Mouse (Mus musculus): ENCODE results near the gene Tuba1a. TPM values are rescaled to one million over a fixed set of nuclear protein-coding genes. Genes with fewer than 3 reads are reported as not detected.
"Not testable (repeated sequence)": the region's sequence is repeated elsewhere in the genome, so short reads cannot be mapped to it uniquely, and the experiment has no call there.

Gene Tuba1a
- polyA plus RNA-seq, 1 experiment: 131 TPM

DNA sequence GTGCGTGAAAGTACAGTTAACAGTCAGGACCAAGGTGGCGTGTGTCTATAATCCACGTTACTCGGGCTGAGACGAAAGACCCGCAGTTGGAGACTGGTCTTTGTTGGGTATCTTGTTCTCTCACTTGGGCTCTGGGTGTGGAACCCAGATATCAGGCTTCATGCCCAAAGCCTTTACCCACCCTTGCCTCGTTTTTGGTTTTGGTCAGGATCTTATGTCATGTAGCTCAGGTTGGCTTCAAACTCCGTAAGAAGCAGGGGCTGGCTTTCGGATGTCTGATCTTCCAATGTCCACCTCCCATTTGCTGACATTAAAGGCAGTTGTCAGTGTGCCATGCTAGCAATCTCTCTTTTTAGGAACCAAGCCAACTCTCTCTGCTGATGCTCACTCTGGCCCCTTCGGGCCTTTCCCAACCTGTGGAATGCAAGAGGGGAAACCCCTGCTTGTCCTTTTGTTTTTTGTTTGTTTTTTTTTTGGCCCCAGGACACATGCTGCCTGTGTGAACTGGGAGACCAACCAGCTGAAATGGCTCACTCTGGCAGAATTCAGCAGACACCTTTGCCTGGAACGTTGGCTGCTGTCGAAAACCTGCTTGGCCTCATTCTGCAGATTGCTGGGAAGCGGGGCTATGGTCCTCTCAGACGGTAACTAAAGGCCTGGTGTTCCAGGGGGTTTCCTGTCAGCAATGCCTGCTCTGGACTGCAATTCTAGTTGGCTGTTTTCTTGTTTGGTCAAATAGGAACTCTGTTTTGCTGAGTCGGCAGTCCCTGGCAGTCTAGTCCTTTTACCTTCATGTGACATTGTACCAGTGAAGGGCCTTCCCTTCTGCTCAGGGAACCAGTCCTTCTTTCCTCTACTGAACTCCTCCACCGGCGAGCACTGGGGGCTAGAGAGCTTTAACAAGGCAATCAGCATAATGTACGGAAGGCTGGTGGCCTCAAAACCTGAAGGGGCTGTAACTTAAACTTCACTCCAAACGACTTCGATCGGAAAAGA is 23.6 kb upstream of the Tuba1a start:
- Histone ChIP-seq H3K27ac (ENCODE audit: insufficient read depth, low read depth, low read length) (peak overlapping the region; percentile 70), H3K4me3 (ENCODE audit: insufficient read depth, low read depth, low read length) (no peak overlapping the region)
- peak; percentile 69 for DNase-seq

DNA sequence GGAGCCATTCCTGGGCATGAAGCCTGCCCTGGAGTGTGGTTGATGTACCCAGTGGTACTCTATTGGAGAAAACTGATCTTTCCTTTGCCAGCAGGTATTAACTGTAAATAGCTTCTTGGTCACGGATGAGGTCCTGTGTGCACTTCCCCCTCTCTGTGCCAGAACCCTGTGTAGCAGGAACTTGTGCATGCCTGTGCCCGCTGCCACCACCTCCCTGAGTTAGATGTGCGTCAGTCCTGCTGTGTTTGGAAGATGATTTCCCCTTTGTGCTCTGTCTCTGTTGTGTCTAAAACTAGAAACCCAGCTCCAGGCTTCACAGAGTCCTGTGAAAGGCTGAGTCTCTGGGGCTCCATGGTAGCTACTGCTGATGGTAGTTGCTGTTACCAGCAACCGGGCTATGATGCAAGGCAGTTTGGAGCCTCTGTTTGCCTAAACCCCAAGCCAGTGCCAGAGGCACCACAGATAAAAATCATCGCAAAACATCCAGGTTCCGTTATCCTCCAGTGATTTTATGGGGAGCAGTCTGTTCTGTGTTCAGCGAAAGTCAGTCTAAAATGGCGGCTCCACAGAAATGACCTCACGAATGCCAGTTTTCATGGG is 19.6 kb upstream of the Tuba1a start:
- no peaks in the 10 kb centered on the region for H3K27me3 ChIP-seq (replicated peaks; ENCODE audit: control insufficient read depth, insufficient read depth, low read length)
- no peak for TF ChIP-seq CTCF (conservative IDR thresholded peaks at IDR 0.05; ENCODE audit: insufficient read depth, insufficient read length, low read depth, low read length)
- no peak for TF ChIP-seq POLR2A (IDR thresholded peaks at IDR 0.05; ENCODE audit: low read depth, low read length)
- no peaks in the 10 kb centered on the region for H3K36me3 ChIP-seq (ENCODE audit: control insufficient read depth, insufficient read depth, low read length)
- WGBS: 48% methylated on average over 9 of the region's 9 CpGs
- peaks cover 8% of the 10 kb centered on the region; the same call in 1 of the 2 replicates for H3K4me1 ChIP-seq (ENCODE audit: control insufficient read depth, insufficient read depth, low read length)
- no peak overlapping the region for H3K4me3 ChIP-seq (ENCODE audit: insufficient read depth, low read depth, low read length)
- H3K27ac ChIP-seq (ENCODE audit: insufficient read depth, low read depth, low read length): peak overlapping the region; percentile 76
- DNase-seq: peak; percentile 70

More for the DNA sequence above, 23.6 kb upstream of the Tuba1a start:
- H3K27me3 ChIP-seq (replicated peaks; ENCODE audit: control insufficient read depth, insufficient read depth, low read length): no peaks in the 10 kb centered on the region
- no peaks in the 10 kb centered on the region for H3K36me3 ChIP-seq (ENCODE audit: control insufficient read depth, insufficient read depth, low read length)
- no peak for TF ChIP-seq CTCF (conservative IDR thresholded peaks at IDR 0.05; ENCODE audit: insufficient read depth, insufficient read length, low read depth, low read length)
- H3K4me1 ChIP-seq (ENCODE audit: control insufficient read depth, insufficient read depth, low read length): peaks cover 8% of the 10 kb centered on the region; the same call in 1 of the 2 replicates
- 59% methylated on average over 21 of the region's 21 CpGs for WGBS

DNA sequence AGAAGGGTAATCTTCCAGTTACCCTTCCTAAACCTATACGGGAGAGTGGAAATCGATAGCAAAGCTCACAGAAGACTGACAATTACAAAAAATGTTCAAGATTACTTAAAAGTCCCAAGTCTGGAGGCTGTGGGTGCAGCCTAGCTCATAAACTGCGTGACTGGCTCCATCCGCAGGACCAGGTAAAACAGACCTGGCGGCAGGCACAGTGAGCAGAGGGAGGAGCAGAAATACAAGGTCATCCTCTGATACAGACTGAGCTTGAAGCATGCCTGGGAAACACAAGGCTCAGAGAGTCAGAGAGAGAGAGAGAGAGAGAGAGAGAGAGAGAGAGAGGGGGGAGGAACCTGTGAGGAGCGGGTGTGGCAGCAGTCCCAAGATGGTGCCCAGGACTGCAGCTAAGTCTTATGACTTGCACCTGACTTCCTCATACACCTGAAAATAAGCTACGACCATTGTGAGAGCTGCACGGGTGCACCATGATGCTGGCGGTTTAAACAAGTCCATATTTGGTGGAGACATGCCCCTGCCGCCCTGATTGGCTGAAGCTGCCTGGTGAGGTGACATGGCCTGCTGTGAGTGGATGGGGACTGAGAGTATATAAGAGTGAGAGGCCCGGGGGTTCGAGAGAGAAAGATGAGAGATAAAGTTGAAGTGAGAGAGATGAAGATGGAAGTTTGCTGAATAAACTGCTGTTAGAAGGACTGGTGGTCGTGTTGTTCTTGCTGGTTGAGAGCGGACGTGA is 18.2 kb upstream of the Tuba1a start:
- 73% methylated on average over 15 of the region's 15 CpGs for WGBS
- peak overlapping the region; percentile 10; the same call in 1 of the 2 replicates for H3K27ac ChIP-seq (ENCODE audit: insufficient read depth, low read depth, low read length)
- not testable (repeated sequence) for H3K4me1 ChIP-seq (ENCODE audit: control insufficient read depth, insufficient read depth, low read length); H3K27me3 ChIP-seq (replicated peaks; ENCODE audit: control insufficient read depth, insufficient read depth, low read length); H3K4me3 ChIP-seq (ENCODE audit: insufficient read depth, low read depth, low read length); H3K36me3 ChIP-seq (ENCODE audit: control insufficient read depth, insufficient read depth, low read length); DNase-seq

DNA sequence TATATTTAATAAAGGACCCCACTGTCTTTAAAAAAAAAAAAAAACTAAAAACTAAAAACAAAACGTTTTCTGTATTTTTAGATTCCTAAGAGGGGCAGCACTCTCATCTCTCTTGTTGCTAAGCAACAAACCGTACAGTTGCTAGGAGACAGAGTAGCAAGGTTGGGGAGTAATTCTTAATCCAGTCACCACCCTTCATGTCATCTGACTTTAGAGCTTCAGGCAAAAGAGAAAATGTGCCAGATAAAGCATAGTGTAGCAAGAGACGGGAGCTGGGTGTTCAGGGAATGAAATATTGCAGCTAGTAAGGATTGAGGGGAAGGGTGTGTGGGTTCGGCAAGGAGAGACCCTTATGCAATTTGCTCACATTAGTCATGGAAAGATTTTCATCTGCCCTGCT is 17.6 kb upstream of the Tuba1a start:
- WGBS: 46% methylated on average over 4 of the region's 4 CpGs
- no peaks in the 10 kb centered on the region; the same call in 1 of the 2 replicates for H3K4me1 ChIP-seq (ENCODE audit: control insufficient read depth, insufficient read depth, low read length)
- DNase-seq: no peak
- no peaks in the 10 kb centered on the region for H3K27me3 ChIP-seq (replicated peaks; ENCODE audit: control insufficient read depth, insufficient read depth, low read length)
- no peak overlapping the region for H3K4me3 ChIP-seq (ENCODE audit: insufficient read depth, low read depth, low read length)
- TF ChIP-seq POLR2A (IDR thresholded peaks at IDR 0.05; ENCODE audit: low read depth, low read length) (no peak), CTCF (conservative IDR thresholded peaks at IDR 0.05; ENCODE audit: insufficient read depth, insufficient read length, low read depth, low read length) (no peak)
- H3K27ac ChIP-seq (ENCODE audit: insufficient read depth, low read depth, low read length): no peak overlapping the region; the same call in 1 of the 2 replicates
- H3K36me3 ChIP-seq (ENCODE audit: control insufficient read depth, insufficient read depth, low read length): no peaks in the 10 kb centered on the region

DNA sequence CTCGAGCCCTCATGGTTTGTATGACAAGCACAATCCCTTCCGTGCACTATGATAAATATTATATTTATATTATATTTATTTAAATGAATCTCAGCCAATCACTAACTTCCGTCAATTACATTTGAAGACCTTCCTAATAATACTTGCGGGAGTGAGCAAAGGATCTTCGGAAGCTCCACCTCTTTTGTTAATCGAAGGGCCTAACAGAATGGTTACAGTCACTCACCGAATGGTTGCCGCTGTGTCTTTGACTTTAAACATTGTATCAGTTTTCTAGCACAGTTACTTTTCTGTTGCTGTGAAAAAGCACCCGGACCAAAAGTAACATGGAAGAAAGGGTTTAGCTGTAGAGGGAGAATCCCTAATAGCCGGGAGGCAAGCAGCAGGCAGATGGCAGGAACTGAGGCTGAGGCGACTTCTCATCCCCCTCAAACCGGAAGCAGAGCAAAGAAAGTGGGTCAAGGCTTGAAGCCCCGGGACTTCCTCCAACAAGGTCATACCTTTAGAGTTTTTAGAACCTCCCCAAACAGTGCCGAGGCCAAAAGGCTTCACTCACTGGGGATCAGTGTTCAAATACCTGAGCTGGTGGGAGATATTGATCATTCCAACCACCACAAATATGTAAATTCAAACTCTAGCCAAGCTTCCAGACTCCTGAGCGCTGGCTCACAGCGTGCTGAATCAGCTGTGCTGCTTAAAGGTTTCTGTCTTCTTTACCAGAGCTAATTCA is 16.0 kb upstream of the Tuba1a start:
- H3K36me3 ChIP-seq (ENCODE audit: control insufficient read depth, insufficient read depth, low read length): no peaks in the 10 kb centered on the region
- TF ChIP-seq POLR2A (IDR thresholded peaks at IDR 0.05; ENCODE audit: low read depth, low read length) (no peak), CTCF (conservative IDR thresholded peaks at IDR 0.05; ENCODE audit: insufficient read depth, insufficient read length, low read depth, low read length) (no peak)
- no peak overlapping the region for H3K4me3 ChIP-seq (ENCODE audit: insufficient read depth, low read depth, low read length)
- H3K4me1 ChIP-seq (ENCODE audit: control insufficient read depth, insufficient read depth, low read length): no peaks in the 10 kb centered on the region; the same call in 1 of the 2 replicates
- H3K27ac ChIP-seq (ENCODE audit: insufficient read depth, low read depth, low read length): peak overlapping the region; percentile 48; the same call in 1 of the 2 replicates
- no peaks in the 10 kb centered on the region for H3K27me3 ChIP-seq (replicated peaks; ENCODE audit: control insufficient read depth, insufficient read depth, low read length)
- DNase-seq: no peak
- 46% methylated on average over 16 of the region's 16 CpGs for WGBS

DNA sequence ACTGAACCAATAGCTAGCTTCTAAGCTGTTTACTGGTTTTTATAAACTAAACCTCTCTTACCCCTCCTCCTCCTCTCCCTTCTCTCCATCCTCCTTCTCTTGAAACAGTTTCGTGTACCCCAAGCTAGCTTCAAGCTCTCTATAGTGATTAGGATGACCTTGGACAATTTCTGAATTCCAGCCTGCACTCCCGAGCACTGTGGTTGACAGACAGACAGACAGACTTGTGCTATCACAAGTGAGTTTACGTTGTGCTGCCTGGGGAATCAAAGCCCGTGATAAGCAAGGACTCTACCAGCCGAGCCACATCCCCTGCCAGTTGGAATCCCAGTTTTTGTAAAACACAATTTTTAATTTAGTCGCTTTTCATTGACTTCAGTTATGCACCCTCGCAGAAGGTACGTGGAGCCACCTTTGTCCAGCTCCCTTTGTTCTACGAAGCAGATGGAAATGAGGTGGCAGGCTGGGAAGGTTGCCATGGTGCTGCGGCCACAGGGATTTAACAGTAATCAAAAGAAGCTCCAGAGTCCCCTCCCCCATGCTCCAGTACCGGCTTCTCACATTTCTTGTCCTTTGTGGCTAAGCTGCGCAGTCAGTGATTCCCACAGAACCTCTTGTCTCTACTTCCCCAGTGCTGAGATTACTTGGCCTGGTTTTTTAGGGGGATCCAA is 15.3 kb upstream of the Tuba1a start:
- Histone ChIP-seq H3K4me1 (ENCODE audit: control insufficient read depth, insufficient read depth, low read length) (no peaks in the 10 kb centered on the region; the same call in 1 of the 2 replicates), H3K27ac (ENCODE audit: insufficient read depth, low read depth, low read length) (no peak overlapping the region), H3K36me3 (ENCODE audit: control insufficient read depth, insufficient read depth, low read length) (no peaks in the 10 kb centered on the region), H3K4me3 (ENCODE audit: insufficient read depth, low read depth, low read length) (no peak overlapping the region), H3K27me3 (replicated peaks; ENCODE audit: control insufficient read depth, insufficient read depth, low read length) (no peaks in the 10 kb centered on the region)
- TF ChIP-seq CTCF (conservative IDR thresholded peaks at IDR 0.05; ENCODE audit: insufficient read depth, insufficient read length, low read depth, low read length) (no peak), POLR2A (IDR thresholded peaks at IDR 0.05; ENCODE audit: low read depth, low read length) (no peak)
- WGBS: 58% methylated on average over 12 of the region's 12 CpGs
- DNase-seq: peak; percentile 49
